Mouse (Mus musculus) skeletal muscle tissue, adult 2 months (tissue): ENCODE measurements around the gene Ptpn18.
"Not testable (repeated sequence)": the region's sequence is repeated elsewhere in the genome, so short reads cannot be mapped to it uniquely, and the experiment has no call there.

Source experiments
- DNase-seq: peaks from one replicate; pipeline ENCODE4 v3.0.0-alpha.2; 2012; ENCODE audit warnings: low read depth, low spot score

Ptpn18 gene

DNA sequence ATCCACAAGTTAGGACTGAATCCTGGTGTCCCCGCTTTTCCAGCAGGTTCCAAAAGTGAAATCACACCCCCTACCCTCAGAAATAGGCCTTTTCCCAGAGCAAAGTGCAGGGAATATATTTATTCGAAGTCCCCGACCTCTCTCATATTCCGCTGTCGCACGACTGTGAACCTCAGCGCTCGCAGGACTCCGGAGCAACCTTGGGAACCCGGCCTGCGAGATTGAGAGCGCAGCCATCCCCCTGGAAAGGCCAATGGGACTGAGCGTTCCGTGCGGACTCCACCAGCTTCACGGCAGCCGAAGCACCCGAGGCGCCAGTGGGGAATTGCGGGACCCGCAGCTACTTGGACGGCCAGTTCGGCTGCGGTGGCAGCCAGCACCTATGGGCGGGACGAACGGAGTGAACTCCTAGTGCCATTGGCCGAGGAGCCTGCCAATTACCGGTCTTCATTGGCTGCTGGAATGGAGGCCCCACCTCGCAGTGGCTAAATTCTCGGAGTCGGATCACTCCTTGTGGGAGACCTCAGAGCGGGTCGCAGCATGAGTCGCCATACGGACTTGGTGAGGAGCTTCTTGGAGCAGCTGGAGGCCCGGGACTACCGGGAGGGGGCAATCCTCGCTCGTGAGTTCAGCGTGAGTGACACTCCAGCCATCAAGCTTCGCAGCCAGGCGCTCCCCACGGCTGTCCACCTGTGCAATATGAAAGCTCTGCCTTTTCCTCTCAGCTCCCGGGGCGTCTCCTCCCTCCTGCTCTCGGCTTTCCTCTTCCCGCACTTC lies at the start of gene Ptpn18:
Gene Ptpn18 (plus strand): TSS at position 479 of the 777 bp plus-strand sequence.
- DNase-seq = peak; percentile 80

- DNase-seq = no peak
These were observed 31.1 kb upstream of the Ptpn18 start for GRCm38 (mm10) chr1:34428466-34428865.

DNA sequence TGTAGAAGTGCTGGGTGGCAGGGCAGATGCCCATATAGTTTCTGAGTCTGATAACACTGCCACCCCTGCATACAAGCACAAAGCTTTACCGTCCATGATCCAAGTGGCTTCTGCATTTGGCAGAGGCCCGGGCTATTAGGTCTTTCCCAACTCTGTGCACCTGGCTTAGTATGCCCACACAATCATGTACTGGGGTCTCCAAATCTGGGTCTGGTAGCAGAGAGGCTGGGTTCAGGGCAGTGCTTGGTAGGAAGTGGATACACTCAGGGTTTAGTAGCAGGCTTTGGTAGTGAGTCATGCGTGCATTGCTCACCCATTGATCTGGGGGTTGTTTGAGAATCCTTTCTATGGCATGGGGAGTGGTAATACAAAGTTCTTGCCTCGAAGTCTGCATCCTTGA lies 30.3 kb upstream of the Ptpn18 start:
- DNase-seq = no peak

- no peak for DNase-seq
These were observed 28.6 kb upstream of the Ptpn18 start for GRCm38 (mm10) chr1:34430981-34431380.

GRCm38 (mm10) chr1:34431431-34431830 lies 28.1 kb upstream of the Ptpn18 start:
- DNase-seq = no peak

GRCm38 (mm10) chr1:34432411-34432775 lies 27.2 kb upstream of the Ptpn18 start:
- DNase-seq = peak; percentile 27

GRCm38 (mm10) chr1:34432776-34433481 lies 26.6 kb upstream of the Ptpn18 start:
- peak; percentile 43 for DNase-seq

DNA sequence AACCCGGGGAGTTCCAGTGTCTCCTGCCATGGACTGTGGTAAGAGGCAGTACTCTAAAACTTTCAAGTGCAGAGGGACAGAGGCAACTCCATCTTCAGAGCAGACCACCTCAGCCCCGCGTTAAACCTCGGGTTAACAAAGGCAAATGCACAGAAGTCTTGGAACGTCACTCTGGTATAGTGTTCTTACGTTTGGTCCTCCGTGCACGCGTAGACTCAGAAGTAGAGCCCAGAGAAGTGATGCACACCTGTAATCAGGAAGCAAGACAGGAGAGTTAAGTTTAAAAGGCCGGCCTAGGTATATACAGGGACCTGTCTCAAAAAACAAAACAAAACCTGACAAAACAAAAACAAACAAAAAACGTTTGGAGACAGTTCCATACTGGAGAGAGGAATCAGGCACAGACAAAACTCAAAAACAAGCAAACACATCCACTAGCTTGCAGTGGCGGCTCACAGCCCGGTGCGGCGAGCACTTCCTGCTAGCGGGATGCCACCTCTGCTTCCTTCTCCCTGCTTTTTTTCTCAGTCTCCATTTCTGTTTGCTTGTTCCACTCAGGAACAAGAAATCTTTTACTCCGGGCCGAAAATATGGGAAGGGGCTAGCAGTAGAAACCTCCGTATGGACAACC lies 25.6 kb upstream of the Ptpn18 start:
- DNase-seq = no peak

GRCm38 (mm10) chr1:34434660-34435160 lies 24.9 kb upstream of the Ptpn18 start:
- DNase-seq = peak; percentile 88

GRCm38 (mm10) chr1:34435371-34436120 lies 24.0 kb upstream of the Ptpn18 start:
- DNase-seq = no peak

DNA sequence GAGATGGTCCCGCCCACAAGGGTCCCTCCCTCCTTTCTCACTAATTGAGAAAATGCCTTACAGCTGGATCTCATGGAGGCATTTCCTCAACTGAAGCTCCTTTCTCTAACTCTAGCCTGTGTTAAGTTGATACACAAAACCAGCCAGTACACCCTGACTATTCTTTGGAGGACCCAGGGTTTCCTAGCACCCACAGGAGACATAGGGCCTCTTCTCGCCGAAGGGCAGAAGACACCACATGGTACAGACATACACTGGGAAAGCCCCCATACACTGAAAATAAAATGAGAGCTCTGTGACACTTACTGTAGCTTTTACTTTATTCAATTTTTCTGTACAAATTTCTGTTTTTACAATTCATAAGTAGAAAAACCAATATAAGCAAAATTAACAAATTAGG lies 23.2 kb upstream of the Ptpn18 start:
- no peak for DNase-seq

- not testable (repeated sequence) for DNase-seq
These were observed 22.2 kb upstream of the Ptpn18 start for GRCm38 (mm10) chr1:34437366-34437765.

DNA sequence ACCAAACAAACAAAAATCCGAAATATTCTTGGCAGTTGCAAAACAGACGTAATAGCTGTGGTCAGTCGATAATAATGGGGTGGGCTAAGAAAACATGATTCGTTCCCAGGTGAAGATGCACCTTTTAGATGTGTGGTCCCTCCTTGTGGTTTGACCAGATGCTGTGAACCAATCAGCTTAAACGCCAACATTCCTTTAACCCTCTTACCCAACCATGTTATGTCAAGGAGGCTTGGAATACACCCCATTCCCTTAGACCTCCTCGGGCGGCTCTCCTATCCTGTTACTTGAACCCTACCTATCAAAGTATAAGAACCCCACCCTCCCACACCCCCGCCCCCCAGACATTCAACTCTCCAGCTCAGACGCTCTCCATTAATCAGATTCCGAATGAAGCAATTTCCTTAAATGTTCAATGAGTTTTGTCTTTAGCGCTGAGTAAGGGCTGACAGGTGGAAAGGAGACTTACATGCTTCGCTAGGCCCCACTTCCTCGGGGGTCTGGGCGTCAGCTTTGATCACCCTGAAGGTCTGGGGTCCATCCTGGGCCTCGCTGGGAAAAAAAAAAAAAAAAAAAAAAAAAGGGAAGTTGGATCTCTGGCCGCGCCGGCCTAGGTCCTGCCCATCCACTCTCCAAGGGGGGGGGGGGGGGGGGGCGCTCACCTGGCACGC lies 21.0 kb upstream of the Ptpn18 start:
- DNase-seq = no peak

DNA sequence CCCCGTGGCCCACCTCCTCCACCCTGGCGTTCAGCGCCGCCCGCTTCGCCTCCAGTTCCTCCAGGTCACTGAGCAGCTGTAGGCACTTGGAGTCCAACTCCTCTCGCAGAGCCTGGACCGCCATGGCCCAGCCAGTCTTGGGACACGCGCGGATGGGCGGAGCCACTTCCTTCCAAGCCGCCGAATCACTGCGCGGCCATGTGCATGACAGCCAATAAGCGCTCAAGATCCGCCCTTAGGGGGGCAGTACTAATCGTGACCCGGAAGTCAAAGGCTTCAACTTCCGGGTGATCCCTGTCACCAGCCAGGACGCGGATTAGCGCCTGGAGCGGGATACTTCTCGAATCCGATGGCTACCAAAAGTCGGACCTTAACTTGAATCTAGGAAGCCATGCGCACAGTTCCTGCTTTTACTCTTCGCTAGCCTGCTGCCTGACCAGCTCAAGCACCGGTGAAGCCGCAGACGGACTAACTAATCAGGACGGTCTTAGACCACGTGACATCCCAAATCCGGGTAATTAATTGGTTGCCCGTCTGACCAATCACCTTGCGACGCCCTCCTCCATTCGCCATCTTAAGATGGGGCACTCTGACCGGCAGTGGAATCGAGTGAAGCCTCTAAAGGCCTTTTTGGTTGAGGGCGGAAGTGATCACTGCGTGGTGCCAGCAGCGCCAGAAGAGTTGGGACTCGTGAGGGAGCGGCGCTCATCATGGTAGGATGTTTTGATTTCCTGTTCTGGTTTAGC lies 20.2 kb upstream of the Ptpn18 start, which contains the start of the genes Ccdc115 and Imp4:
Gene Ccdc115 (minus strand): TSS at position 458 of the 746 bp plus-strand sequence.
Gene Imp4 (plus strand): TSS at position 637 of the 746 bp plus-strand sequence.
- DNase-seq = peak; percentile 97

DNA sequence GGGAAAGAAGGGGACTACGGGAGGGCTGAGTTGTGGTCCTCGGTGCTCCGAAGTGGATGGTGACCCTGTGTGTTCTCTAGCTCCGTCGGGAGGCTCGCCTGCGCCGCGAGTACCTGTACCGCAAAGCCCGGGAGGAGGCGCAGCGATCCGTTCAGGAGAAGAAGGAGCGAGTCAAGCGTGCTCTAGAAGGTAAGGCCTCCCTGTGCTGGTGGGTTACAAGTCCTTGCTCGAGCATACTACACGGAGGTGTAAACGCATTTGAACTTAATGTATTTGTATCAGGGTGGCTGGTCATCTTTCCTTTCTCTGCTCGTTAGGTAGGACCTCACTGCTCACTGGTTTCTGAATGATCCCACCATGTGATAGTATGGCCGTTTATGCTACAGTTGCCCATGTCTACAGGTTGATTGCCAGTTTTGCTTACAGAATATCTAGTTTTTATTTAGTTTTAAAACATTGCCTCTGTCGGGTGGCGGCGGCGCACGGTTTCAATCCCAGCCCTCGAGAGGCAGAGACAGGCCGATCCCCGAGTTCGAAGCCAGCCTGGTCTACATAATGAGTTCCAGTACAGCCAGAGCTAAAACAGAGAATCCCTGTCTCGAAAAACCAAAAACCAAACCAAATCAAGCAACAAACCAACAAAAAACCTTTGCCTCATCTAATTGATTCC lies 19.5 kb upstream of the Ptpn18 start:
- DNase-seq = no peak

- no peak for DNase-seq
These were observed 16.4 kb upstream of the Ptpn18 start for GRCm38 (mm10) chr1:34443124-34443523.

GRCm38 (mm10) chr1:34458431-34458830 lies 1.1 kb upstream of the Ptpn18 start:
- no peak for DNase-seq

- no peak for DNase-seq
These were observed 489 bp downstream of the Ptpn18 start for GRCm38 (mm10) chr1:34460061-34460441.

DNA sequence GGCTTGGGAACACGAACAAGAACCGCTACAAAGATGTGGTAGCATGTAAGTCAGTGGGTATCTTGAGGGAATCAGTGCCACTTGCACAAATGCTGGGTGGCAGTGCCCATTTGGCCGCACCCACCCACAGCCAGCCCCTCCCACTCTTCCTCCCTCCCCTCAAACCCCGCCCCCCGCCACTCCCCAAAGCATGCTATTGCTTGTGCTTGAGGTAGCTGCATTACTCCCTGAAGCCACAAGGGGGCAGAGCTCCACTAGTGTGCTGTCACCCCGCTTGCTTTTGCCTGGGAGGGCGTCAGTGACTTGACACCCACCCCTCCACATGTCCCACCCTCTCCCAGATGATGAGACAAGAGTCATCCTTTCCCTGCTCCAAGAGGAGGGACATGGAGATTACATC lies 3.2 kb downstream of the Ptpn18 start:
- peak; percentile 44 for DNase-seq
